Mouse (Mus musculus): ENCODE measurements around the gene Flt3. TPM values are rescaled to one million over a fixed set of nuclear protein-coding genes. Genes with fewer than 3 reads are reported as not detected.
A peak's percentile ranks its signal among the peaks of the same experiment; 100 is the strongest.

Gene Flt3
- total RNA-seq, 2 experiments from 2014 or later = 4.7 to 5.3 TPM

GRCm38 (mm10) chr5:147300917-147301780 is 99.1 kb downstream of the Flt3 start:
- intact Hi-C loops (cut with DNase I) = loop anchor here (5.0 kb wide), 1 partner anchor 34 kb away; the partner anchor contains the start of gene Pdx1
- no peak for DNase-seq (ENCODE audit: low spot score in 2 of 2)

GRCm38 (mm10) chr5:147300001-147300363 is 100.3 kb downstream of the Flt3 start:
- intact Hi-C loops (cut with DNase I) = loop anchor here (5.0 kb wide), 1 partner anchor 33 kb away; the partner anchor contains the start of gene Pdx1

GRCm38 (mm10) chr5:147299255-147300000 is 100.9 kb downstream of the Flt3 start:
- no peak for DNase-seq (ENCODE audit: low spot score in 2 of 2)

More at GRCm38 (mm10) chr5:147300001-147300363, 100.3 kb downstream of the Flt3 start:
- no peak for DNase-seq (ENCODE audit: low spot score in 2 of 2)

GRCm38 (mm10) chr5:147297249-147297648 is 103.0 kb downstream of the Flt3 start:
- DNase-seq (ENCODE audit: low spot score in 2 of 2) = no peak
- intact Hi-C loops (cut with DNase I) = no loop called here

More at GRCm38 (mm10) chr5:147299255-147300000, 100.9 kb downstream of the Flt3 start:
- intact Hi-C loops (cut with DNase I) = loop anchor here (2.0 kb wide), 1 partner anchor 109 kb away; no protein-coding TSS in a partner anchor

- no peak for DNase-seq (ENCODE audit: low spot score in 2 of 2)
Observed at GRCm38 (mm10) chr5:147294121-147294520, 106.2 kb downstream of the Flt3 start.

GRCm38 (mm10) chr5:147293127-147293910 is 107.0 kb downstream of the Flt3 start:
- peak; percentile 44 to 47 for DNase-seq (ENCODE audit: low spot score in 2 of 2)
- intact Hi-C loops (cut with DNase I) = loop anchor here (1.0 to 2.0 kb wide), 2 partner anchors 353 to 379 kb away; no protein-coding TSS in a partner anchor

More at GRCm38 (mm10) chr5:147294121-147294520, 106.2 kb downstream of the Flt3 start:
- intact Hi-C loops (cut with DNase I) = no loop called here

GRCm38 (mm10) chr5:147292506-147293120 is 107.7 kb downstream of the Flt3 start:
- no peak for DNase-seq (ENCODE audit: low spot score in 2 of 2)
- intact Hi-C loops (cut with DNase I) = loop anchor here (1.0 to 2.0 kb wide), 2 partner anchors 352 to 378 kb away; no protein-coding TSS in a partner anchor

GRCm38 (mm10) chr5:147291764-147292505 is 108.4 kb downstream of the Flt3 start:
- intact Hi-C loops (cut with DNase I) = loop anchor here (2.0 kb wide), 1 partner anchor 351 kb away; no protein-coding TSS in a partner anchor
- no peak for DNase-seq (ENCODE audit: low spot score in 2 of 2)

GRCm38 (mm10) chr5:147284365-147284764 is 115.9 kb downstream of the Flt3 start:
- DNase-seq (ENCODE audit: low spot score in 2 of 2) = no peak
- intact Hi-C loops (cut with DNase I) = no loop called here

Small RNA genes lying within 50 kb of the gene (microRNA-seq; reads per million reads assigned to microRNA genes)
- 0 to 0.25 reads per million in 2 experiments for gene Mir7k

Other genes starting within 250 kb of the Flt3 start
- under 1 TPM; 0.48 to 0.60 TPM for gene Gsx1, start 211.8 kb downstream of the Flt3 start, total RNA-seq (2021)
- gene Pdx1, start 130.5 kb downstream of the Flt3 start, total RNA-seq (2021) = not detected
- not detected for gene Cdx2, start 93.2 kb downstream of the Flt3 start, total RNA-seq (2021)
- gene Urad, start 78.0 kb downstream of the Flt3 start, total RNA-seq (2021) = not detected
- 10 to 100 TPM; 78.8 to 84.1 TPM for gene Pan3, start 29.7 kb upstream of the Flt3 start, total RNA-seq (2021)